Mouse (Mus musculus) gastrocnemius, postnatal 10 days (tissue): ENCODE results near the gene Zfp273. TPM values are rescaled to one million over a fixed set of nuclear protein-coding genes. Genes with fewer than 3 reads are reported as not detected.
"Not testable (repeated sequence)": the region's sequence is repeated elsewhere in the genome, so short reads cannot be mapped to it uniquely, and the experiment has no call there.

ENCODE experiments used
- DNase-seq: peaks from one replicate; pipeline ENCODE4 v3.0.0; 2021; ENCODE audit warnings: mixed read lengths
- total RNA-seq, 2 experiments: library from RNA; stranded (reverse); gene quantifications; 2 replicates each; pipeline ENCODE4 v1.2.3; 2021

The Zfp273 gene
- total RNA-seq, 2 experiments from 2014 or later, result 1.3 to 2.5 TPM

GRCm38 (mm10) chr13:67867899-67868298, 54.4 kb downstream of the Zfp273 start:
- DNase-seq, result no peak

GRCm38 (mm10) chr13:67876049-67876698, 62.6 kb downstream of the Zfp273 start:
- DNase-seq, result not testable (repeated sequence)

Other genes with a start within 250 kb of the Zfp273 start
- gene Zfp729b, start 204.0 kb upstream of the Zfp273 start, total RNA-seq, result 1 to 10 TPM; 3.3 to 3.7 TPM
- gene Gm49345, start 176.0 kb upstream of the Zfp273 start, total RNA-seq, result 1 to 10 TPM in 1 of 2 experiments, under 1 TPM in 1; 0.70 to 1.8 TPM
- 1 to 10 TPM; 3.9 to 5.2 TPM for gene Zfp729a, start 175.9 kb upstream of the Zfp273 start, total RNA-seq
- gene Zfp738, start 126.7 kb upstream of the Zfp273 start, total RNA-seq, result 1 to 10 TPM; 5.1 to 6.1 TPM
- 1 to 10 TPM; 4.6 to 5.9 TPM for gene Zfp65, start 84.6 kb upstream of the Zfp273 start, total RNA-seq
- gene Zfp85, start 58.5 kb upstream of the Zfp273 start, total RNA-seq, result 1 to 10 TPM; 1.9 to 2.1 TPM
- gene Zfp493, start 34.0 kb upstream of the Zfp273 start, total RNA-seq, result 1 to 10 TPM in 1 of 2 experiments, under 1 TPM in 1; 0.89 to 3.5 TPM
- not detected for gene Gm10037, start 17.4 kb downstream of the Zfp273 start, total RNA-seq
- not detected for gene BC048507, start 49.6 kb downstream of the Zfp273 start, total RNA-seq